Mouse (Mus musculus) hindbrain, embryonic 16.5 days (tissue): ENCODE results near the gene Hdac9. TPM values are rescaled to one million over a fixed set of nuclear protein-coding genes. Genes with fewer than 3 reads are reported as not detected.

ENCODE experiments used
- ATAC-seq: fragments of 200-750 bp; cut with Nextera tagmentation; 2 replicates; pipeline ENCODE4 v1.8.0; 2017; ENCODE audit warnings: moderate TSS enrichment, moderate library complexity
- H3K27ac ChIP-seq: fragments of 300-500 bp; sonication (generic); 2 replicates; pipeline ENCODE4 v1.5.1; 2014; ENCODE audit warnings: low read depth, mild to moderate bottlenecking, control low read depth, low read length, moderate library complexity
- H3K27me3 ChIP-seq: fragments of 300-500 bp; sonication (generic); replicated peaks from 2 replicates; pipeline ENCODE4 v1.6.1; 2014; ENCODE audit warnings: low read length; ENCODE audit not compliant: control insufficient read depth, insufficient read depth
- H3K36me3 ChIP-seq: fragments of 300-500 bp; sonication (generic); 2 replicates; pipeline ENCODE4 v1.6.1; 2014; ENCODE audit warnings: mild to moderate bottlenecking, low read length, moderate library complexity, mixed read lengths; ENCODE audit not compliant: control insufficient read depth, insufficient read depth
- H3K4me1 ChIP-seq: fragments of 300-500 bp; sonication (generic); 2 replicates; pipeline ENCODE4 v1.6.1; 2014; ENCODE audit warnings: low read depth, low read length; ENCODE audit not compliant: control insufficient read depth, insufficient read depth
- H3K4me2 ChIP-seq: fragments of 300-500 bp; sonication (generic); 2 replicates; pipeline ENCODE4 v1.6.1; 2014; ENCODE audit warnings: mild to moderate bottlenecking, low read length, control low read depth, moderate library complexity
- H3K4me3 ChIP-seq: fragments of 300-500 bp; sonication (generic); 2 replicates; pipeline ENCODE4 v1.5.1; 2014; ENCODE audit warnings: mild to moderate bottlenecking, low read length, control low read depth, moderate library complexity
- H3K9ac ChIP-seq: fragments of 300-500 bp; sonication (generic); 2 replicates; pipeline ENCODE4 v1.6.1; 2014; ENCODE audit warnings: low read depth, mild to moderate bottlenecking, control low read depth, low read length, moderate library complexity
- H3K9me3 ChIP-seq: fragments of 300-500 bp; sonication (generic); 2 replicates; pipeline ENCODE4 v1.6.1; 2014; ENCODE audit warnings: mild to moderate bottlenecking, low read length, moderate library complexity; ENCODE audit not compliant: control insufficient read depth
- WGBS: fragments of 180-500 bp; shearing (Covaris S2); extraction: QIAGEN DNeasy Blood & Tissue Kit; methylation state at CpG from one replicate; pipeline ENCODE4 v1.1.7; 2014; 5-methylcytosine and 5-hydroxymethylcytosine counted together
- polyA plus RNA-seq: library from polyadenylated mRNA; unstranded; fragments of >200 nt; fragmentation: Nextera tagmentation; extraction: Ambion mirVana; gene quantifications from 2 replicates; pipeline ENCODE4 v1.2.1, GENCODE M21; 2015

The Hdac9 gene
- polyA plus RNA-seq, 1 experiment from 2014 or later: 10.4 TPM

DNA sequence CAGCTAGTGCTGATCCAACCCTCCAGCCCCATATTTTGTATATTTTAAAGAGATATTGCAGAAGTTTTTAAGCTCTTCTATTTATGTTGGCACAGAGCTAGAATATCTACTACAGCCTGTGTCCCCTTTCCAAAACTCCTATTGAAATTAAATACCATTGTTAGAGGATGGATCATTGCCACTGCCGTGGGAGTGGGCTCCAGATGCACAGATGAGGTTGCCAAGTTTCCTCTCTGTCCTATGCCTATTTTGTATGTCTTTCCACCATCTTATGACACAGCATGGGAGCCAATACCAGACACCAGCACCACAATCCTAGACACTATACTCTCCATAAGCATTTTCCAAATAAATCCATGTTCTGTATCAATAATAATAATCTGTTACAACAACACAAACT is 743.9 kb downstream of the Hdac9 start:
- H3K36me3 ChIP-seq: no peaks in the 10 kb centered on the region
- H3K4me1 ChIP-seq: no peaks in the 10 kb centered on the region
- H3K27me3 ChIP-seq: no peaks in the 10 kb centered on the region
- no peak for ATAC-seq
- no peak overlapping the region for H3K4me3 ChIP-seq
- no peak overlapping the region for H3K4me2 ChIP-seq
- H3K9ac ChIP-seq: no peak overlapping the region
- 41% methylated on average over 1 of the region's 1 CpGs for WGBS
- no peak overlapping the region for H3K27ac ChIP-seq
- no peaks in the 10 kb centered on the region for H3K9me3 ChIP-seq

DNA sequence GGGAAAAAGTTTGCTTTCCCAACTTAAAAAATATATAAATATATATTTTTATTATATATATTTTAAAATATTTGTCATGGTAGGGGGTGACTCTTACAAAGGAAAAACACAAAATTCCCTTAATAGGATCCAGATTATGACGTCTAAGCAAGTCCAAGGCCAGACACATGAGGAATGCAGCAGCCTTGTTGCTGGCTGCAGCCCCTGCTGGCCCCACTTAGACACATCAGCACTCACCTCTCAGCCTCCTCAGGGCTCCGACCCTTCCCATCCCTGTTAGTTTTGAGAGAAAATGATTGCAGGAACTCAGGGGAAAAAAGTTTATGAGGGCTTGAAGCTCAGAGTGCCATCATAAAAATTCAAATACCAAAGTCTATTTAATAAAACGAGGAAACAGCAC is 746.3 kb downstream of the Hdac9 start:
- H3K9ac ChIP-seq: no peak overlapping the region
- H3K27me3 ChIP-seq: no peaks in the 10 kb centered on the region
- no peak overlapping the region for H3K27ac ChIP-seq
- no peaks in the 10 kb centered on the region for H3K9me3 ChIP-seq
- no peaks in the 10 kb centered on the region for H3K36me3 ChIP-seq
- WGBS: 67% methylated on average over 3 of the region's 3 CpGs
- H3K4me3 ChIP-seq: no peak overlapping the region
- H3K4me2 ChIP-seq: no peak overlapping the region
- ATAC-seq: no peak
- H3K4me1 ChIP-seq: no peaks in the 10 kb centered on the region

DNA sequence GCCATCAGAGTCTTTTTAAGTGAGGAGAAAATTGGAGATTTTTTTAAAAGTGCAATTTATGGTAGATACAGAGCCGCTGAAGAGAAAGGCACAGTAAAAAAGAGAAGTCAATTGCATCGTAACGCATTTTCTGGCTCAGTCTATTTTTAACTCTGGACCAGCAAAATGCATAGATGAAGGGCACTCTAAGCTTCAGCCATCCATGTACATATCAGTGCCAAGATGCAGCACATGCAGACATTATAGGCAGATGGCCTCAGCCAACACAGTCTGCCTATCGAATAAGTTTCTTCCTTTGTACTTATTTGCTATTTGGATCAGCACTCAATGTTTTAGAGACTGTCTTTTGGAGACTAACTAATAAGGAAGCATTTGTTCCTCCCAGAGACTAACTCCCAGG is 751.2 kb downstream of the Hdac9 start:
- Histone ChIP-seq H3K36me3 (no peaks in the 10 kb centered on the region), H3K4me3 (no peak overlapping the region), H3K9me3 (no peaks in the 10 kb centered on the region), H3K9ac (no peak overlapping the region), H3K4me1 (no peaks in the 10 kb centered on the region), H3K27me3 (no peaks in the 10 kb centered on the region), H3K27ac (no peak overlapping the region), H3K4me2 (no peak overlapping the region)
- no peak for ATAC-seq
- WGBS: 77% methylated on average over 4 of the region's 4 CpGs

DNA sequence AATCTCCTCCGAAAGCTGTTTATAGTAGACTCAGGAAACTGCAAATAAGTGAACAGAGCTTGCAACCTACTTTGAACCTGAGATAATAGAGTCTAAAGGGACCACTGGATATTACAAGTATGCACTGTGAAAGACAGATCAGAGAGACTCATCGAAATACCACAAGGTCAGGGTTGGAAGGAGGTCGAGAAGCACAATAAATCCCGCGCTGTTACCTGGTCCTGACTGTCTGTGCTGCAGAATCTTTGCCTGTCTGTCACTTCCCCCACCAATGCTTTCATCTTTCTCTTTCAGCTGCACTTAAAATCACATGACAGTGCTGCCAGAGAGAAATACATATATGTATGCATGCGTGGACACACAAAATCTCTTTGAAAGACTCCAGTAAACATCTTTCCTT is 760.6 kb downstream of the Hdac9 start:
- 88% methylated on average over 6 of the region's 6 CpGs for WGBS
- H3K4me1 ChIP-seq: no peaks in the 10 kb centered on the region
- no peaks in the 10 kb centered on the region for H3K27me3 ChIP-seq
- no peak overlapping the region for H3K4me2 ChIP-seq
- H3K36me3 ChIP-seq: no peaks in the 10 kb centered on the region
- H3K9me3 ChIP-seq: no peaks in the 10 kb centered on the region
- no peak overlapping the region for H3K9ac ChIP-seq
- H3K4me3 ChIP-seq: no peak overlapping the region
- H3K27ac ChIP-seq: no peak overlapping the region
- no peak for ATAC-seq

DNA sequence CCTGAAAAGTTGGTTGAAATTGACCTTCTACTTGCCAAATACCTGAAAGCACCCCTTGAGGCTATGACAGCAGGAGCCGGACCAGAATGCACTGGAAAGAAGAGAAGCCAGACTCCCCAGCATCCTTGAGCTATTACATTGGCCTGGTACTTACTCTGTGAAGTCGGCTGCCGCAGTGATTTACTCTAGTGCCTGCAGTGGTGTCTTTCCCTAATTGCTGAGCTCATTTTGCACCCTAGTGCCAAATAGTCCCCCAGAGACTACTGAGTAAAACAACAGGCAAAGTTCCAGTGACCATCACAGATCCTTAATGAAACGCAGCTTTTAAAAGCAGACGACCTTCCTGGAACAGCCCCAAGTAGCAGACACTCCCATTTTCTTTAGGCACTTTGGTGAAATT is 761.2 kb downstream of the Hdac9 start:
- Histone ChIP-seq H3K9ac (no peak overlapping the region), H3K4me2 (no peak overlapping the region), H3K27me3 (no peaks in the 10 kb centered on the region), H3K9me3 (no peaks in the 10 kb centered on the region), H3K36me3 (no peaks in the 10 kb centered on the region), H3K27ac (no peak overlapping the region), H3K4me3 (no peak overlapping the region), H3K4me1 (no peaks in the 10 kb centered on the region)
- no peak for ATAC-seq
- WGBS: 43% methylated on average over 5 of the region's 5 CpGs

DNA sequence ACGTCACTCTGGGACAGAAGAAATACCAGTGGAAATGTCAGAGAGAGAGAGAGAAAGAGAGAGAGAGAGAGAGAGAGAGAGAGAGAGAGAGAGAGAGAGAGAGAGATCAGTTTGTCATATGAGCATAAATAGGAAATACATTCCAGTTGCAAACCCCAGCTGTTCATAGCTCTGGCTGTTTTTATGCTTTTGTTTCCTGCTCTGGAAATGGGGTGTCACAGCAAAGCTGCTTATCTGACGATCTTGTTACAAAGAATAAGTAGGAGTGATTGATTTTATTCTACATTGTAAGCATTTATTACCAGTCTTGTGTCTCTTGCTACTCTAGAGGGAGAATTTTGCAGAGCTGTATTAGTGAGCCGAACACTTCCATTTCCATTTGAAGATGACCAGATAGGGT is 762.1 kb downstream of the Hdac9 start:
- no peak overlapping the region for H3K4me3 ChIP-seq
- H3K4me2 ChIP-seq: no peak overlapping the region
- H3K4me1 ChIP-seq: no peaks in the 10 kb centered on the region
- H3K36me3 ChIP-seq: no peaks in the 10 kb centered on the region
- no peak overlapping the region for H3K9ac ChIP-seq
- no peaks in the 10 kb centered on the region for H3K9me3 ChIP-seq
- no peaks in the 10 kb centered on the region for H3K27me3 ChIP-seq
- ATAC-seq: no peak
- 79% methylated on average over 3 of the region's 3 CpGs for WGBS
- no peak overlapping the region for H3K27ac ChIP-seq

DNA sequence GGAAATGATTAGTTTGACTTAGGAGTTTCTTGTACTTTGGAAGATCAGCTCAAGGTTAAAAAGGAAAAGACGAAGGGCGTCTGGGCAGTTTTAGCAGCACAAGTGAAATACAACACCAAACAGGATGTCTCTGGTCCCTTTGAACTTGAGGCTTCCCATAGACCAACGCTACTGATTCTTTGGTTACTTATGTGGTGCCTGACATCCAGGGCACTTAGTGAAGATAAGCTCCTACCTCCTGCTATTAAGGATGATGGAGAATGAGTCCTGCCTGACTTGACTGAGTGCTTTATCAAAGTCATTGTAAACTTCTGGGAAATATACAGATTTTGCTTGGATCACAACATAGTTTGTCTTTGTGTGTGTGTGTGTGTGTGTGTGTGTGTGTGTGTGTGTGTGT is 765.6 kb downstream of the Hdac9 start:
- Histone ChIP-seq H3K36me3 (no peaks in the 10 kb centered on the region), H3K27me3 (no peaks in the 10 kb centered on the region), H3K4me1 (no peaks in the 10 kb centered on the region), H3K4me3 (no peak overlapping the region), H3K9me3 (no peaks in the 10 kb centered on the region), H3K27ac (no peak overlapping the region), H3K4me2 (no peak overlapping the region), H3K9ac (no peak overlapping the region)
- WGBS: 73% methylated on average over 3 of the region's 3 CpGs
- ATAC-seq: no peak

DNA sequence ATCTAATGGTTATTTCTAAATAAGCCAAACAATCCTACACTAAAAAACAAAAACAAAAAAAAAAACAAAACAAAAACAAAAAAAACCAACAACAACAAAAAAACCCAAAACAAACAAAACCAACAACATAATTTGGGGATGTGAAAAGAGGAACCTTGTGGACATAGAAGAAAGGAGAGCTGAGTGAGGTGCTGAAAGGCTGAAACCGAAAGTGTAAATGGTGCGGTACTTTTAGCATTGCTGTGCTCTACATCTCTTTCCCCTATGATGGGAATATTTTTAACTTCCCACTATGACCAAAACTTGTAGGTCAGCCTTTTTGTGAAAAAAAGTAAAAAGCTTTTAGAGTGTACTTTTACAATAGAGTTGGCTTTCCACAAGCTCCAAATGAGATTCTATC is 774.2 kb downstream of the Hdac9 start:
- Histone ChIP-seq H3K27ac (no peak overlapping the region), H3K9me3 (no peaks in the 10 kb centered on the region), H3K27me3 (no peaks in the 10 kb centered on the region), H3K4me1 (no peaks in the 10 kb centered on the region), H3K4me2 (no peak overlapping the region), H3K9ac (no peak overlapping the region), H3K4me3 (no peak overlapping the region), H3K36me3 (no peaks in the 10 kb centered on the region)
- ATAC-seq: no peak
- 93% methylated on average over 2 of the region's 2 CpGs for WGBS

DNA sequence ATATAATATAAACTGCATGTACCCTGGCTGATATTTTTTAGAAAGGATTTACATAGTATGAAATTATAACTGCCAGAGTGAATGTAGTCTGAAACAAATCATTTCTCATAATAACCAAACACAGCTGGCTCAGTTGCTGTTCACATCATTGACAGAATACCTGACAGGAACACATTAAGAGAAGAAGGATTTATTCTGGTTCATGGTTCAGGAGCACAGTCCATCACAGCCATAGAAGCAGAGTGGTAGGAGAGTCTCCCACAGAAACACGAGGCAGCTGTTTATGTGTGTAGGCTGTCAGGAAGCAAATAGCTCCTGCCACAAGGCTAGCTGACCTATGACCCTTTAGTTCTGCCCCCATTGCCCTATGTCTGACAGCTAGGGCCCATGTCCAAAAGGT is 803.6 kb downstream of the Hdac9 start:
- Histone ChIP-seq H3K4me1 (no peaks in the 10 kb centered on the region), H3K9me3 (no peaks in the 10 kb centered on the region), H3K4me2 (no peak overlapping the region), H3K9ac (no peak overlapping the region), H3K4me3 (no peak overlapping the region), H3K36me3 (no peaks in the 10 kb centered on the region), H3K27ac (no peak overlapping the region), H3K27me3 (no peaks in the 10 kb centered on the region)
- ATAC-seq: no peak
- WGBS: 32% methylated on average over 1 of the region's 1 CpGs

DNA sequence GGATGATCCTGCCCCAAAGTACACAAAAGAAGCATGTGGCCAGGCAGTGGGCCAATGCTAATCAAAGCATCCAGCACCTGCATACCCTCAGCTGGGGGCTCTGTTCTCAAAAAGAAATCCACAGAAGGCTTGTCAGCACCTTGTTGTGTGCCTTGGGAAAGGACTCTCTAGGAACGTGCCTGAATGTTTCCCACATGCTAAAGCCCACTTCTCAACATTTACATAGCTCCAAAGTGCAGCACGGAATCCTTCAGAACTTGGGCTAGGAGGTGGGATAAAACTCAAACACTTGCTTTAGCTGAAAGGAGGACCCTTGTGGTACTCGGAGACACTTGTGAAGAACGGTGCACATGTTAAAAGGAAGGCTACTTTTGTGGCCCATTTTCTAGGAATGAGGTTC is 823.9 kb downstream of the Hdac9 start:
- H3K27ac ChIP-seq: no peak overlapping the region
- no peaks in the 10 kb centered on the region for H3K36me3 ChIP-seq

More for the DNA sequence above, 823.9 kb downstream of the Hdac9 start:
- Histone ChIP-seq H3K9me3 (no peaks in the 10 kb centered on the region), H3K27me3 (no peaks in the 10 kb centered on the region), H3K9ac (no peak overlapping the region), H3K4me1 (no peaks in the 10 kb centered on the region), H3K4me3 (no peak overlapping the region), H3K4me2 (no peak overlapping the region)
- 79% methylated on average over 4 of the region's 4 CpGs for WGBS
- no peak for ATAC-seq
